Mouse (Mus musculus) erythroblast, adult 5-6 weeks (primary cell): Measurements from ENCODE around the gene Klk8. TPM values are rescaled to one million over a fixed set of nuclear protein-coding genes. Genes with fewer than 3 reads are reported as not detected.

Experiments used
- ATAC-seq: replicated peaks from 2 replicates; pipeline ENCODE4 v1.8.0; 2016; ENCODE audit warnings: moderate number of reproducible peaks, mild to moderate bottlenecking, moderate TSS enrichment, inconsistent platforms; ENCODE audit not compliant: poor library complexity, low FRiP score, severe bottlenecking
- total RNA-seq, 2 experiments: library from RNA; stranded (forward) in 1 of 2; stranded (reverse) in 1 of 2; fragments of 150-400 nt in 1 of 2; fragments of 200-764, 138-1000 nt in 1 of 2; gene quantifications; 2 replicates each; pipeline versions ENCODE4 v1.2.3 to v1.2.4; 2015 to 2017; ENCODE audit warnings: low replicate concordance in 2 of 2

Gene Klk8
- total RNA-seq (2015; ENCODE audit: low replicate concordance) (6.1 TPM in 1 of 2 replicates, not detected in the other), total RNA-seq (2017; ENCODE audit: low replicate concordance) (0.56 and 8.3 TPM in 2 replicates)

- ATAC-seq = no peak
Measured at GRCm38 (mm10) chr7:43797333-43797769, at the start of gene Klk8. TSS of gene Klk8 (plus strand) at chr7:43797577.

GRCm38 (mm10) chr7:43747788-43748187 lies 49.6 kb upstream of the Klk8 start:
- ATAC-seq = no peak

- ATAC-seq = no peak
Measured at GRCm38 (mm10) chr7:43752806-43753205, 44.6 kb upstream of the Klk8 start.

GRCm38 (mm10) chr7:43766484-43766883 lies 30.9 kb upstream of the Klk8 start:
- ATAC-seq = no peak

- no peak for ATAC-seq
Measured at GRCm38 (mm10) chr7:43768597-43768996, 28.8 kb upstream of the Klk8 start, which contains the start of gene Klk12. TSS of gene Klk12 (plus strand) at chr7:43768897.

- ATAC-seq = no peak
Measured at GRCm38 (mm10) chr7:43769636-43770035, 27.7 kb upstream of the Klk8 start.

GRCm38 (mm10) chr7:43770701-43771100 lies 26.7 kb upstream of the Klk8 start:
- ATAC-seq = no peak

- no peak for ATAC-seq
Measured at GRCm38 (mm10) chr7:43771916-43772315, 25.5 kb upstream of the Klk8 start.

GRCm38 (mm10) chr7:43772901-43773300 lies 24.5 kb upstream of the Klk8 start:
- ATAC-seq = no peak

GRCm38 (mm10) chr7:43774364-43774763 lies 23.0 kb upstream of the Klk8 start, which contains the start of gene Klk11:
TSS of gene Klk11 (plus strand) at chr7:43774604.
- no peak for ATAC-seq

GRCm38 (mm10) chr7:43774802-43775201 lies 22.6 kb upstream of the Klk8 start:
- no peak for ATAC-seq

GRCm38 (mm10) chr7:43775311-43776057 lies 21.9 kb upstream of the Klk8 start:
- ATAC-seq = no peak

GRCm38 (mm10) chr7:43776506-43776905 lies 20.9 kb upstream of the Klk8 start:
- no peak for ATAC-seq

- ATAC-seq = no peak
Measured at GRCm38 (mm10) chr7:43777423-43777822, 20.0 kb upstream of the Klk8 start.

- no peak for ATAC-seq
Measured at GRCm38 (mm10) chr7:43778176-43778970, 19.0 kb upstream of the Klk8 start.

- no peak for ATAC-seq
Measured at GRCm38 (mm10) chr7:43780241-43780640, 17.1 kb upstream of the Klk8 start.

GRCm38 (mm10) chr7:43780746-43781145 lies 16.6 kb upstream of the Klk8 start, which contains the start of gene Klk10:
TSS of gene Klk10 (plus strand) at chr7:43781035.
- no peak for ATAC-seq

- ATAC-seq = no peak
Measured at GRCm38 (mm10) chr7:43781541-43781940, 15.8 kb upstream of the Klk8 start.

GRCm38 (mm10) chr7:43782275-43783265 lies 14.8 kb upstream of the Klk8 start:
- ATAC-seq = no peak
